Mouse (Mus musculus) cerebellum, adult 11-12 months (tissue): ENCODE measurements around the gene Arfgef3.

Source experiments
- DNase-seq: peaks from one replicate; pipeline ENCODE4 v3.0.0; 2022

The Arfgef3 gene

DNA sequence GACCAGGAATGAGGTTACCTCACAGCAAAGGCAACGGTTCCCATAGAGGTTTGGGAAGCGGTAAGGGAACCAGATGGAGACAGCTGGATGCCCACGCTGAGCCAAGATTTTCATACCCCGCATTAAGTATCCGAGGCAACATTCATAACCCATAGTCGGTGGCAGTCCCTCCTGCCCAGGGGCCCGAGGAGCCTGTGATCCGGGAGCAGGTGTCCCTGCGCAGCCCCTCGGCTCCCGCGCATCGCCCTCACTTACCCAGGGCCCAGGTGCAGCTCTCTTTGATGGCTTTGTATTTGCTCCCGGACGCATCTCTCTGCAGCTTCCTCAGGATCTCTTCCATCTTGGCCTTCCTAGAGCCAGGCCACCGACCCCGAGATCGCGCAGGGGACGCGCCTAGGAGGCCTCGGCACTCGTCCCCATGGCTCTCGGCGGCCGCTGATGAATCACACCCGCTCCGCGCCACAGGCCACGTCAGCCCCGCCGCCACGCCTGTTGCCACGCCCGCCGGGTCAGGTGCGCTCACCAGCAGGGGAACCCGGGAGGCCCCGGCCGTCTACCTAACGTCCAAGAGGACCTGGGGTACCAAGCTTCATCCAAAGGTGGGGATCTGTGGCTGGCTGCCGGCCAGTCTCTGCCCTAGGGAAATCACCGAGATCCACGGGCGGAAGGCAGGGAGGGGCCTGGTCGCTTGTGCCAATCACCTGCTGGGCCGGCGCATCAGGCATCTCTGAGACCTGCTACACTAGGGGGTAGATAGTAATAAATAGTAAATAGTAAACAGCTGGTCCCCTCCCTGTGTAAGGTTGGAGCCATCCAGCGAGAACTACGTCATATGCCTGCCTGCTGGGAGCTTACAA lies at the start of gene Arfgef3:
Gene Arfgef3 (minus strand): TSS at position 664 of the 857 bp plus-strand sequence.
- DNase-seq = peak; percentile 91

DNA sequence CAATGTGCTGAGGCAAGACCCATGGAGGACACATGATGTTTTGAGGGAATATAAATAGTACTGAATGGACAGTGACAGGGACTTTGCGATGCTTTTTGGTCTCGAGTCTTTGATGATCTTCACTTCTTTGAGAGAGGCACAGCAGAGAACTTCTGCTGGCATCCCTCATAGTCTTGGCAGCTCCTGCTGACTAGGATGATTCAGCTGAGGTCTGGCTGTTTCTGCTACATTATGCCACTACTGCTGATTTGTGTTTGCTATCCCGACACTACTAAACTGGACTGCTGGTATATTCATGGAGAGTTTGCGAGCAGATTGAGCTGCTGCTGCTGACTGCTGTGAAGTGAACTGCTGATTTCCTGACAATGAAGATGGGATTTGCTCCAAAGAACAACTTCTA lies 46.3 kb upstream of the Arfgef3 start:
- DNase-seq = no peak

DNA sequence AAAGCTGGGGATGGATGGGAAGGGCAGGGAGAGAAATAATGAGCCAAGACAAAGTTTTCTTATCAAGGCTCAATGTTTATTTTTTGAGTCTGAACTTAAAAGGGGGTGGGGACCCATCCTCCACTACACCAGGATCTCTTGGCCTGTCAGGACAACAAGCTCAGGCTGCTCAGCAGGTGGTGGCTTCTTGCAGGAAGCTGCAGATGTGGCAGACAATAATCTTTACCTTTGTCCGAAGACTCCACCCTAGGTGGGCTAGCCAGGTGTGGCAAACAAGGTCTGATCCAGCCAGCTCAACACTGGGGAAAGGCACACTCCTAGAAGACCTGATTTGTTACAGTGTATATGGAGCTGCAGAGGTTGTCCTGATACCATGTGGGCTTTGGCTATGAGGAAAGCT lies 44.9 kb upstream of the Arfgef3 start:
- no peak for DNase-seq

DNA sequence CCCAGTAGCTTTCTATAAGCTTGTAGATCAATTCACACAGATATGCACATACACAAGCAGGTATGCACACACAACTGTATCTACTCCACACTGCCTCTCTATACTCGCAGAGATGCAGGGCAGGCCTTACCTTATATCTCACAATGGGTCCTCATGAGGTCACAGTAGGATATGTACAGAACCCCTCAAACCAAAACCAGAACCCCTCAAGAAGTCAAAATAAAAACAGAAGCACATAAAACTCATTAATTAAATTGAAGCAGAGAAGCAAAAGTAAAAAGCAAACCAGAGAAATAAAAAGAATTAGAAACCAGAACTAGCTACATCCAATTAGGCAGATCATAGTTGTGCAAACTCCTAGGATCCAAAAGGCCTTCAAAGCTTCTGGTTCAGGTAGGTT lies 42.9 kb upstream of the Arfgef3 start, which contains the start of gene Gm4922:
Gene Gm4922 (minus strand): TSS at position 101 of the 400 bp plus-strand sequence.
- no peak for DNase-seq

DNA sequence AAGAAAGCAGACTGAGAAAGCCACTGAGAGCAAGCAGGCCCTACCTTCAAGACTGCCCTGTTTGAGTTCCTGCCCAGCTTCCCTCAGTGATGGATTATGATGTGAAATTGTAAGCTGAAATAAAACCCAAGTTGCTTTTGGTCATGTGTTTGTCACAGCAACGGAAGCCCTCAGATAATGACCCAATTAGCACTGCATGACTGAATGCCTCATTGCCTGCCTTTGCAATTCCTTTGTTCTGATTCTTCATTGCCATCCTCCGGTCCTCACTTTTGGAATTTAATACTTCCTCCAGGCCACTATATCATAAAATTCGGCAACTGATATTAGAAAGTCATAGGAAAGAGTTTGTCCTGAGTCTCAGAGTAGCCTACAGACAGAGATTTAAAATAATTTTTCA lies 33.8 kb upstream of the Arfgef3 start:
- DNase-seq = no peak

- no peak for DNase-seq
Measured at GRCm38 (mm10) chr10:18772537-18773179, 28.9 kb upstream of the Arfgef3 start.

- no peak for DNase-seq
Measured at GRCm38 (mm10) chr10:18769909-18770308, 26.2 kb upstream of the Arfgef3 start.

- no peak for DNase-seq
Measured at GRCm38 (mm10) chr10:18760241-18760640, 16.5 kb upstream of the Arfgef3 start.

DNA sequence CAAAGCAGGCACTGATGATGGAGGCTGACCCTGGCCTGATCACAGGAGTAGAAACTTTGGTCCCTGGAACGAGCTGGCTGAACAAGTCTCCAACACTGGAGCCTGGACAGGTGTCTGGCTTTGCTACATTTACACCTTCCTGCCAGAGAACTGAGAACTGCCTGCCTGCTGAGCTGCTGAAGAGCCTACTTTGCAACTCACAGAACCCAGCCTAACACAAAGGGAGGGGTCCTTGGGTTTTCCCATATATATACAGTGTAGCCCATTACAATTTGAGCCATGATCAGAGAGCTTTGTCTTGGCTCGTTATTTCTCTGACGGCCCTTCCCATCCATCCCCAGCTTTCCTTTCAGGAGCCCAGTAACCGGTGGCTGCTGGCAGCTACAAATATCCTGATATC lies 6.3 kb upstream of the Arfgef3 start:
- DNase-seq = no peak

DNA sequence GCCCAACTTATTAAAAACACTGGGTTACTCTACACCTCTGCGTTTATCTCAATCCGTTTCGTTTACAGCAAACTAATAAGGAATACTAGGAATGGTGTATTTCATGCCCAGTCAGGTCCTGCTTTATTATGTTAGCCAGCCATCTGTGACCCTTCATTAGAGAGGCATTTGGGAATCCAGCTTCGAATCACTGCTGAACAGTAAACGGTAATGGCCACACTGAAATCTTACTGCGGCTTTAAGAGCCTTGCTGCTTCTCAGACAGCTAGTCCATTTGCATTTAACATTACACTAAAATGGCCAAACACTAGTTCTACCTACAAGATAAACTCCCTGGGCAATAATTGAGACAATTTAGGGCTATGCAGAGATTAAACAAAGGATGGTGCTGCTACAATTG lies 1.7 kb downstream of the Arfgef3 start:
- no peak for DNase-seq

DNA sequence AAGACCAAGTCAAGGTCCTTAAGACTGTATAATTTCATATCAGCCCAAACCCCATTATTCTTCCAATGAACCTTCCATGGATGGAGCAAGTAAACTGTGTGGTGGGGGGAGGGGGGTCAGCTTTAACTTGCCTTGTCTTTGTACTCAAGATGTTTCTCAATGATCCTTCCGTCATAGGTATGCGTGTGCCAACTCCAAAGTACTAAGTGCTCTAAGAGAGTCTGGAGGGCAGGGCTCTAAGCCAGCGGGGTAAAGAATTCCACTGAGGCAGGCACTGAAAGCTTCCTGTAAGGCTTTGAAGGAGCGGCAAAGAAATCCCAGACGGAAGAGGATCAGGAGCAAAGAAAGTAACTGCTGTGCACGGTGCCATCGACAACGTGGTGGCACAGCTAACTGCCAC lies 2.7 kb downstream of the Arfgef3 start:
- no peak for DNase-seq

DNA sequence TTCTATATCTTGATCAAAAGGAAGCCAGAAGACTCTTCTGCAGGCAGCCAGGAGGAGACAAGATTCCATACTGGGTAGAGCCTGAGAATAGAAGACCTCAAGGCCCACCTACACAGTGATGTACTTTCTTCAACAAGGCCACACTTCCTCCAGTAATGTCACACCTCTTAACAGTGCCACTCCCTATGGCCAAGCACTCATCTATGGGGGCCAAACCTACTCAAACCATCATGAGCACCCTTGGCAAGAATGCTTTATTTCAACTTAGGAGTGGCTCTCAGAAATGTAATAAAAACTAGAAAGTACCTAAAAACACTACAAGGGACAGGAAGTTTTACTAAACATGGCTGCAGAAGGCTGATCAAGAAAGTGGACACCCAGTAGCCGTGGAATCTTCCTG lies 15.2 kb downstream of the Arfgef3 start:
- DNase-seq = no peak

DNA sequence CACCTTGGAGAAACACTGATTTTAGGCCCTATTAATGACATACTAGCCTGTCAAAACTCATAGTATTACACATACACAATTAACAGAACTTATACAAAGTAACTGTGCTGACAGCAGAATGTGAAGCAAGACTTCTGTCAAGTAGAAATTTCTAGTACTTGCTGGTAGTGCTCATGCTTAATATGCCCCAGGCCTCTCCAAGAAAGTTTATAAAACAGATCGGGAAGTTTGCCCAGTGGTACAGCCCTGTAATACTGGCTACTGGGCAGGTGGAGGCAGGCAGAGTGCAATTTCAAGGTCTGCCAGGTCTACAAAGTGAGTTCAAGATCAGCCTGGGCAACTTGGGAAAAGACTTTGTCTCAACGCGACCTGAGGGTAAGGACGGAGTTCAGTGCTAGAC lies 32.3 kb downstream of the Arfgef3 start:
- DNase-seq = peak; percentile 26

- peak; percentile 84 for DNase-seq
Measured at GRCm38 (mm10) chr10:18710949-18711348, 32.8 kb downstream of the Arfgef3 start.

DNA sequence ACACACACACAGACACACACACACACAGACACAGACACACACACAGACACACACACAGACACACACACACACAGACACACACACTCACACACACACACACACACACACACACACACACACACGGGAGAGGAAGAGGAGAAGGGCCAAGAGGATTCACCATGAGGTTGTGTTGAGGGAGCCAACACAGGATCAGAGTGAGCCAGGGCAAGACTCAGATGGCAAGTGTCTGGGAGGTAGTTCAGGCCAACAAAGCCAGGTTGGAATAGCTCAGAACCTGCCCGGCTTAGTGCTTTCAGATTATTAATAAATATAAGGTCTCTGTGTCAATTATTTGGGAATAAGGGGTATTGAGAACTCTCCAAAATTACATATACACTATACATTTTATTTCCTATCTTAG lies 33.9 kb downstream of the Arfgef3 start:
- peak; percentile 34 for DNase-seq

DNA sequence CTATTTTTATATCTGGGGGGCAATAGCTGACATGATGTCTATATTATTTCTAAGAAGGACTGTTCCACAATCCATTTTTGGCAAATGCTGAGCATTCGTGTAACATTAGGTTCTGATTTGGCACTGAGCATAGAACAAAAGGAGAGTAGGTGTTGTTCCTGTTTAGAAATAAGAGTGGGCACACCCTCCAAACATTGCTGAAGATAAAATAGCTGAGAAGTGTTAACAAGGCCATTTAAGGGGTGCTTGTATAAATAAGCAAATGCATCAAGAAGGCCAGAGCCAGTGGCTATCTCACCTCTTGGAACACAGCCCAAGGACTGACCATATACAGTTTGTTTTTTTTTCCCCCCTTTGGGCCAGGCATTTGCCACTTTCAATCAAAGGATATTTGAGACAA lies 35.1 kb downstream of the Arfgef3 start:
- no peak for DNase-seq

- DNase-seq = no peak
Measured at GRCm38 (mm10) chr10:18704393-18705120, 39.2 kb downstream of the Arfgef3 start.

DNA sequence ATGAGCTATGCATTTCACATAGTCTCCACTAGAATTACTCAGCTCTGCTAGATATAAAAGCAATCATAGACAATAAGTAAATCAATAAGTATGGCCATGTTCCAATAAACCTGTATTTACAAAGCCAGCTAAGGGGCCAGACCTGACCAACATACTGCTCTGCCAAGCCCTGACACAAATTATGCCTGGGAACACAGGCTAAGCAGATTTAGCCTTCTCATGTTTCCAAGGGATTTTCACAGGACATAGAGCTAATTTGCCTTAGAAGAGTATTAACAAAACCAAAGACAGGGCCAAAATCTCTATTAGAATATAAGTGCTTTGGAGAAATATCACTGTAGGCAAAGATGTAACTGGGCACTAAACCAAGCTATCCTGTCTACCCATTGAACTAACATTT lies 42.2 kb downstream of the Arfgef3 start:
- DNase-seq = no peak

DNA sequence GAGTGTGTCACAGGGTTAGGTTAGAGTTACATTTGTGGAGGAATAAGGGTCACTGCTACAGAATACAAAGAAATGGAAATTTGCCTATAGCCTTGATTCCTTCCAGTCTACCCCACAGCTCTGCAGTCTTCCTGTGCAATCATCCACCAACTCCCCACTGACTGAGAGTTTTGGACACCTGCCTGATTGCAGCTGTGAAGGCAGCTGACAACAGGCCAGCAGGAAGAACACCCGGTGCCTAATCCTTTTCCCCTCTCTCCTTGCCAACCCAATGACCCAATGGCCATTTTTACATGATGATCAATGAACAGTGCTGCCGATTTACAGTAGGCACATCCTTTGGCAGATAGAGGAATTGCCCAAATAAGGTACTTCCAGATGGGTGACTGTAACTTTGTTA lies 43.6 kb downstream of the Arfgef3 start:
- DNase-seq = peak; percentile 51

DNA sequence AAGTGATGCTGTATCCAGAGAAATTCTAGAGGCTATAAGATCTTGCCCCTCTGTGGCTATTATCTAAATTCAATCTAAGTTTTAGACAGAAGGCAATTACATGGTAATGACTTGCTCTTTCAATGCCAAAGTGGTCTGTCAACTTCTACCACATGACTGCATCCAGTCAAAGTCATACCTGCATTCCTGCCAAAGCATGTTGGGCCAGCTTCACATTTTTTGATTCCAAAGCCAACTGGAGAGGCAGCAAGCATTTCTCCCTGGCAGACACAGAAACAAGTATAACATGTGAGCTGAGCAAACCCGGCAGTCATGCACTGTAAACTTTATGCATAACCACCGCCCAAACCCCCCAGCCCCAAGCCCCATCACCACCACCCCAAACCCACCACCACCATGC lies 44.6 kb downstream of the Arfgef3 start:
- no peak for DNase-seq

DNA sequence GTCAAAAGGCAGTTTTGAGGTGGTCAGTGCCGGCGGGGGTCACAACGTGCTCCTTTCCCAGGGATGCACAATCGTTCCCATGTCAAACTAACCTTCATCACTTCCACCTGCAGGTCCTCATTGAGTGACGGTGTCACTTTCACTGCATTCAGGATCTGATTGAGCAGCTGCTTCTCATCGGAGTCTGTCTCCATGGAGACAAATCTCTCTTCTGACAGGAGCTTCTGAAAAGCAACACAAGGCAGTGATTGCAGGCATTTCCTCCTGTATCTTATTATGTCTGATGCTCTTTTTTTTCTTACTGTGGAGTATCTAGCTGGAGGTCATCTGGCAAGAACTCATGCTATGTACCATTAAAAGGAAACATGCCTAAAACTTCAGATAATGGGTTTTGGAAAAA lies 47.3 kb downstream of the Arfgef3 start:
- no peak for DNase-seq

GRCm38 (mm10) chr10:18688234-18688633 lies 55.5 kb downstream of the Arfgef3 start:
- DNase-seq = no peak

- no peak for DNase-seq
Measured at GRCm38 (mm10) chr10:18681385-18681954, 62.3 kb downstream of the Arfgef3 start.
